ENCODE assay signal across 8 mouse cellular contexts in genomic region chr15:92231386-92231785, GRCm38 (mm10).
A peak's percentile ranks its signal among the peaks of the same experiment; 100 is the strongest.
DNase-seq lines count a peak whose midpoint lies in the region; ATAC-seq and TF ChIP-seq lines count a peak whose summit lies in the region.
"Had no signal": no experiment of that assay in that cellular context is flagged by ENCODE, and none has a peak within 500 bp of the region (broad histone marks: within the 10 kb centered on the region; RNA-seq: fewer than 3 reads in every experiment).

No protein-coding gene starts in this region.

- no peak overlapping the region for H3K4me3 ChIP-seq in hindbrain, postnatal 0 days (ENCODE audit: low read length)
- H3K4me3 ChIP-seq in hindbrain, embryonic 10.5 days = no peak overlapping the region
- H3K4me3 ChIP-seq in forebrain, embryonic 14.5 days (ENCODE audit: low read depth, low read length) = no peak overlapping the region
- H3K4me3 ChIP-seq: midbrain, embryonic 12.5 days had no signal

- H3K9me3 ChIP-seq in hindbrain, postnatal 0 days (ENCODE audit: low read length) = no peaks in the 10 kb centered on the region
- H3K9me3 ChIP-seq in hindbrain, embryonic 10.5 days = no peaks in the 10 kb centered on the region
- H3K9me3 ChIP-seq in forebrain, embryonic 14.5 days (replicated peaks; ENCODE audit: control insufficient read depth, low read length) = no peaks in the 10 kb centered on the region
- H3K9me3 ChIP-seq: midbrain, embryonic 12.5 days had no signal

- peak; percentile 84 for DNase-seq in hindbrain, postnatal 0 days (ENCODE audit: low spot score)
- no peak for DNase-seq in hindbrain, embryonic 10.5 days (ENCODE audit: low spot score)
- peak; percentile 45 for DNase-seq in 416B (ENCODE audit: low read depth)
- DNase-seq in ES-CJ7 (ENCODE audit: low read depth, low spot score) = peak; percentile 28
- peak; percentile 82 for DNase-seq in forebrain, embryonic 14.5 days (ENCODE audit: low spot score)
- no peak for DNase-seq in urinary bladder, adult 18-20 months (ENCODE audit: low spot score in 2 of 2)
- DNase-seq in gastrocnemius, postnatal 10 days = no peak

- no peak overlapping the region for H3K27ac ChIP-seq in hindbrain, postnatal 0 days
- no peak overlapping the region for H3K27ac ChIP-seq in hindbrain, embryonic 10.5 days
- no peak overlapping the region for H3K27ac ChIP-seq in forebrain, embryonic 14.5 days (ENCODE audit: low read depth, low read length)
- H3K27ac ChIP-seq: midbrain, embryonic 12.5 days had no signal

- H3K9ac ChIP-seq in hindbrain, postnatal 0 days (replicated peaks; ENCODE audit: low read length) = no peak overlapping the region
- H3K9ac ChIP-seq in forebrain, embryonic 14.5 days (ENCODE audit: low read length) = no peak overlapping the region
- H3K9ac ChIP-seq: midbrain, embryonic 12.5 days had no signal

- peak; percentile 84 for TF ChIP-seq CTCF in hindbrain, postnatal 0 days (IDR thresholded peaks at IDR 0.05; ENCODE audit: low read depth)

- WGBS in hindbrain, postnatal 0 days = 15% methylated on average over 7 of the region's 7 CpGs
- WGBS in hindbrain, embryonic 10.5 days = 24% methylated on average over 7 of the region's 7 CpGs
- WGBS in forebrain, embryonic 14.5 days = 18% methylated on average over 7 of the region's 7 CpGs

- H3K4me2 ChIP-seq in hindbrain, postnatal 0 days (ENCODE audit: low read depth, low read length) = no peak overlapping the region
- H3K4me2 ChIP-seq in forebrain, embryonic 14.5 days (ENCODE audit: low read length) = no peak overlapping the region
- H3K4me2 ChIP-seq: midbrain, embryonic 12.5 days had no signal

- no peaks in the 10 kb centered on the region for H3K27me3 ChIP-seq in hindbrain, postnatal 0 days (ENCODE audit: insufficient read depth, low read length)
- H3K27me3 ChIP-seq in hindbrain, embryonic 10.5 days (ENCODE audit: insufficient read depth, poor library complexity, severe bottlenecking) = no peaks in the 10 kb centered on the region
- H3K27me3 ChIP-seq in forebrain, embryonic 14.5 days (replicated peaks; ENCODE audit: control insufficient read depth, insufficient read depth, low read length) = no peaks in the 10 kb centered on the region

- H3K4me1 ChIP-seq in hindbrain, postnatal 0 days (ENCODE audit: insufficient read depth, low read length) = no peaks in the 10 kb centered on the region
- no peaks in the 10 kb centered on the region for H3K4me1 ChIP-seq in hindbrain, embryonic 10.5 days (replicated peaks)
- H3K4me1 ChIP-seq in forebrain, embryonic 14.5 days (ENCODE audit: control insufficient read depth, insufficient read depth, low read length) = no peaks in the 10 kb centered on the region
- H3K4me1 ChIP-seq: midbrain, embryonic 12.5 days had no signal

- no peak for ATAC-seq in hindbrain, postnatal 0 days
- ATAC-seq in forebrain, embryonic 14.5 days = 0 out of 2 replicates have a peak, but pooled peaks have one; percentile 46

- H3K36me3 ChIP-seq in hindbrain, postnatal 0 days (ENCODE audit: insufficient read depth, low read length) = peaks cover 6% of the 10 kb centered on the region; the same call in 1 of the 2 replicates
- H3K36me3 ChIP-seq in hindbrain, embryonic 10.5 days = no peaks in the 10 kb centered on the region
- no peaks in the 10 kb centered on the region for H3K36me3 ChIP-seq in forebrain, embryonic 14.5 days (ENCODE audit: control insufficient read depth, insufficient read depth, low read length)
- H3K36me3 ChIP-seq: midbrain, embryonic 12.5 days had no signal

Comparison
In these comparisons a context has a peak if more than half of its experiments do, and no peak if none do; other contexts are left out.
1. DNase-seq: peak in hindbrain, postnatal 0 days (single experiment), 416B (single experiment), ES-CJ7 (single experiment) and forebrain, embryonic 14.5 days (single experiment); none in hindbrain, embryonic 10.5 days (single experiment), urinary bladder, adult 18-20 months (0 of 2) and gastrocnemius, postnatal 10 days (single experiment).